Mouse (Mus musculus) CD4-positive, CD25-positive, alpha-beta regulatory T cell (primary cell): Measurements from ENCODE around the gene Asic4. TPM values are rescaled to one million over a fixed set of nuclear protein-coding genes. Genes with fewer than 3 reads are reported as not detected.

Experiments used
- polyA plus RNA-seq: library from polyadenylated mRNA; unstranded; fragments of 100-300 nt; shearing (Covaris generic); gene quantifications from one replicate; pipeline ENCODE4 v1.2.1, GENCODE M21; 2017

Gene Asic4
- polyA plus RNA-seq, result not detected

GRCm38 (mm10) chr1:75450314-75451005 lies at the start of gene Asic4:
TSS of gene Asic4 (plus strand) at chr1:75450436.

GRCm38 (mm10) chr1:75435475-75436328 lies 14.5 kb upstream of the Asic4 start, which contains the start of gene Gmppa:
TSS of gene Gmppa (plus strand) at chr1:75435930.

GRCm38 (mm10) chr1:75478916-75479634 lies 28.8 kb downstream of the Asic4 start, which contains the start of the genes Chpf and Tmem198:
TSS of gene Chpf (minus strand) at chr1:75479307.
TSS of gene Tmem198 (plus strand) at chr1:75479532.

GRCm38 (mm10) chr1:75505956-75506831 lies 56.0 kb downstream of the Asic4 start, which contains the start of gene Obsl1:
TSS of gene Obsl1 (minus strand) at chr1:75506452.

GRCm38 (mm10) chr1:75507006-75507405 lies 56.8 kb downstream of the Asic4 start, which contains the start of gene Inha:
TSS of gene Inha (plus strand) at chr1:75507077.

GRCm38 (mm10) chr1:75521321-75522031 lies 71.2 kb downstream of the Asic4 start, which contains the start of gene Stk11ip:
TSS of gene Stk11ip (plus strand) at chr1:75521529.

Other genes with a start within 250 kb of the Asic4 start
- gene Glb1l, start 239.6 kb upstream of the Asic4 start, polyA plus RNA-seq, result 15.6 TPM
- 104 TPM for gene Stk16, start 239.6 kb upstream of the Asic4 start, polyA plus RNA-seq
- gene Tuba4a, start 230.6 kb upstream of the Asic4 start, polyA plus RNA-seq, result 316 TPM
- gene A630095N17Rik, start 218.3 kb upstream of the Asic4 start, polyA plus RNA-seq, result 0.85 TPM
- gene Dnajb2, start 214.0 kb upstream of the Asic4 start, polyA plus RNA-seq, result 25.5 TPM
- 0.43 TPM for gene Ptprn, start 185.9 kb upstream of the Asic4 start, polyA plus RNA-seq
- gene Resp18, start 172.0 kb upstream of the Asic4 start, polyA plus RNA-seq, result not detected
- gene Dnpep, start 132.4 kb upstream of the Asic4 start, polyA plus RNA-seq, result 78.1 TPM
- gene Des, start 90.1 kb upstream of the Asic4 start, polyA plus RNA-seq, result 0.34 TPM
- 0.59 TPM for gene Speg, start 75.1 kb upstream of the Asic4 start, polyA plus RNA-seq
- 90.4 TPM for gene Gmppa, start 14.5 kb upstream of the Asic4 start, polyA plus RNA-seq
- 36.2 TPM for gene Chpf, start 28.9 kb downstream of the Asic4 start, polyA plus RNA-seq
- gene Tmem198, start 29.1 kb downstream of the Asic4 start, polyA plus RNA-seq, result 1.5 TPM
- 0.32 TPM for gene Obsl1, start 56.0 kb downstream of the Asic4 start, polyA plus RNA-seq
- gene Inha, start 56.6 kb downstream of the Asic4 start, polyA plus RNA-seq, result not detected
- gene Stk11ip, start 71.1 kb downstream of the Asic4 start, polyA plus RNA-seq, result 24.2 TPM
- gene Slc4a3, start 95.8 kb downstream of the Asic4 start, polyA plus RNA-seq, result not detected